Mouse (Mus musculus) heart, adult 8-10 months (tissue): ENCODE measurements at regions not wholly inside any gene's neighbourhood (a gene's known extent, or its start where the extent isn't known, plus 50 kb on each side); places are given as distances from the start of the nearest gene placed in this dataset.

ENCODE experiments used
- DNase-seq: peaks from one replicate; pipeline ENCODE4 v3.0.0; 2022; ENCODE audit warnings: low spot score

DNA sequence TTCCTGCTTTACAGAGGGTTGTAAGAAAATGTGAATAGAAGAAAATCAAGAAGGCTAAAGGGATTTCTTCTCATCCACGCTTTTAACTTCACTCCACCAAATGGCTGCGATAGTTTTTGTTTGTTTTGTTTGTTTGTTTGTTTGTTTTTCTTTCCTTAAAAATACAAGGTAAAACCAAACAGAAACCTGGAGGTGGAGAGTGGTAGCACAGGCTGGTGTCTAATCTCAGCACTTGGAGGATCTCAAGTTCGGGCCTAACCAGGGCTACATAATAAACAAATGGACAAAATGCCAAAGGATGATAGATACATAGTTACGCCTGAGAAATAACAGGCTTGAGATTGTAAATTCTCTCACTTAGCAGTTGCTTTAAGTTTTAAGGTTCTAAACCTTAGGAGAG is 50.8 kb upstream of the Mboat1 start:
- no peak for DNase-seq

DNA sequence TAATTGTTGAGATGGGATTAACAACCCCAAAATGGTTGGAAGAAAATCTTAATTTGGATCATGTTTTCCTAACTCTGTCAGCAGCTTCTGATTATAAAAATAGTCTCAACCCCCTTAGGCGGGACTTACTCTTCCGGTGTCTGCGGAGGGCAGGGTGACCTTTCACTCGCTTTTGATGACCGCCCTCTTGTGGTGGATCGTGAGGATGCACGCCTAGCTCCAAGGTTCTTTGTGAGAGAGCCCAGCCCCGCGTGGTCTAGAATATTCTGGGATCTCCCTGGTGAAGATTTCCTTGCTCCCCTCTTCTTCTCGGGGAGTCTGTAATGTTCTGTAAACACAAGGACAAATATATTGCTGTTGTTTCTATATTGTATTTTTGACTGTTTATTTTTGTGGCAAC is 51.3 kb upstream of the Mboat1 start:
- DNase-seq = peak; percentile 87

- DNase-seq = no peak
These were observed 51.9 kb upstream of the Mboat1 start for GRCm38 (mm10) chr13:30084386-30084785.

DNA sequence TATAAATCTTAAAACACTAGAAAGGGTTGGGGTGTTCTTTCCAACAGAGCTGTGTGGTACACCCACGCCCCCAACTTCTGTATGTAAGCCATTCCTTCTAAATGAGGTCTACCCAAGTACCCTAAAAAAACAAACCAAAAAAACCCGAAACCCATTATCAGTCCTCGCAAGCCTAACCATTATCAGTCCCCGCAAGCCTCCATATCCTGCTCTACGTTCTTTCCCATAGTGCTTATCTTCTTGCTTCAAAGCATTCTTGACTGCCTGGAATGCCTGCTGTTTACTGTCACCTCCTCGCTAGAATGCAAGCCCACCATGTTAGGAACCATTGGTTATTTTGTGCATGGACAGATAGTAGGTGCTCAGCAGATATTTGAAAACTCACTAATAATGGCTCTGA is 52.3 kb upstream of the Mboat1 start:
- DNase-seq = no peak

DNA sequence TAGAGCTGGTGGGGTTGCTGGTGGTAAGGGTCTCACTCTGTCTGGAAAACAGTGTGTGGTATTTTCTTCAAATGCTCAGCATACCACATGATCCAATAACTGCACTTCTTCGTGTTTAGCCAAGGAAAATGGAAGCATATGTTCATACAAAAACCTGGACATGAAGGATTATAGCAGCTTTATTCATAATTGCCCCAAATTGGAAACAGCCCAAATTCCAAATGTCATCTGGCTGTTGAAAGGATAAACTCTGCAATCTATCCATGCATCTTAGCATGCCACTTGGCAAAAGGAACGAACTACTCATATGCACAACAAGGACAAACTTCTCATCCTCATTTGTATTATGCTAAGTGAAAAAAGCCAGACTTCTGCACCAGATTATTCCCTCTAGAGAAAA is 53.5 kb upstream of the Mboat1 start:
- no peak for DNase-seq

DNA sequence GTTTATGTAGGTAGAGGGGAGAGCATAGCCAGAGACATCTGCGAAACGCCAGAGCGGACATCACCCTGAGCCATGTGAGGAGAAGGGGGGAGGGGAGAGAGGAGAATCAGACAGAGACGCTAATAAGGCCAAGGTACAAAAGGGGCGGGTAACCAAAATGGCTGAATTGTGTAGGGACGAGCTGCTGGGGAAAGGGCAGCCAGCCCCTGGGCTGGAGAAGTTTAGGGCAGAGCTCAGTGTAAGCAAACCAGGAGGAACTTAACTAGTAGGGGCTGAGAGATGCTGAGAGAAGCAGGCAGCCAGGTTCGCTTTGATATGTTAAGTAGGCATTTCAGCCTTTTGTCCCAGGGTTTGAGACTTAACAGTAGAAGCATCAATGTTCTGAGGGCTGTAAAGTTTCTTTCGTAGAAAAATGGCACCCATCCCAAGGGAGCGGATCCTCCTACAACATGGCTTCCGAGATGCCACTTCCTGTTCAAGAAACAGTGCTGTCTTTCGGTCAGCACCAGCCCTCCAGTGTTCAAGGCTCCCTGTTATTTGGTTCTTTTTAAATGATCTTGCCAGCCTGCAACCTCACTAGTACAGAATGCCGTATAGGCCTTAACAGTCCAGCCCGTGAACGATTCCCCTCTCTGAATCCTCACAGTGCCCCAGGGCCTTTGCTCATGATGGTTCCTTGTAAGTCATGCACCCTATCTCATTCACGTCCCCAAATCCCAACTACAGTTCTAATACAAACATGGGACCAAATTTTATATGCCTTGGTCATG is 55.4 kb upstream of the Mboat1 start:
- DNase-seq = no peak

GRCm38 (mm10) chr13:30074517-30075064 is 61.7 kb upstream of the Mboat1 start:
- no peak for DNase-seq

GRCm38 (mm10) chr13:30074069-30074468 is 62.2 kb upstream of the Mboat1 start:
- no peak for DNase-seq

- no peak for DNase-seq
These were observed 66.9 kb upstream of the Mboat1 start for GRCm38 (mm10) chr13:30069397-30069796.

GRCm38 (mm10) chr13:30067581-30068375 is 68.5 kb upstream of the Mboat1 start:
- DNase-seq = no peak

DNA sequence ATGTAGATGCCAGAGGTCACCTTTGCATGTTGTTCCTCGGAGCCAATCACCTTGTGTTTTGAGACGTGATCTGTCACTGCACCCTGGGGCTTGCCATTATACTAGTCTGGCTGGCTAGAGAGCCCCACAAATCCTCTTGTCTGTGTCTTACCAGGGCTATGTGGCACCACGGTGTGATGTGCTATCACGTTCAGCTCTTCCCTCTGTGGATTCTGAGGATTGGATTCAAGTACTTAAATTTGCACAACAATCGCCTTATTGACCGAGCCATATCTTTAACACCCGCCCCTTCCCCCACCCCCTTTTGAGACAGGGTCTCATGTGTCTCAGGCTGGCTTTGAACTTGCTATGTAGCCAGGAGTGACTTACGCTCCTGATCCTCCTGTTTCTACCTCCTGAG is 70.8 kb upstream of the Mboat1 start:
- no peak for DNase-seq

DNA sequence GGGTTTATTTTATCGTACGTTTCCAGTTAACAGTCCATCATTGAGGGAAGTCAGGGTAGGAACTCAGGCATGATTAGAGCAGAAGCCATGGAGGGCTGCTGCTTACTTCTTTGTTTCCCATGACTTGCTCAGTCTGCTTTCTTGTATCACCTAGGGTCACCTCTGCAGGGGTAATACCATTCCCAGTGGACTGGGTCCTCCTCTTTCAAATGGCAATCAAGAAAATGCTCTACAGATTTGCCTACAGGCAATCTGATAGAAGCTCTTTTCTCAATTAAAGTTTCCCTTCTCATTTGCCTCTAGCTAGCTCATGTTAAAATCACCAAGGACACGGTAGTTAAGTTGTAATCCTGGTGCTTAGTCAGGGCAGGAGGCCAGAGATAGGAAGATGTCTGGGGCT is 72.5 kb upstream of the Mboat1 start:
- no peak for DNase-seq

DNA sequence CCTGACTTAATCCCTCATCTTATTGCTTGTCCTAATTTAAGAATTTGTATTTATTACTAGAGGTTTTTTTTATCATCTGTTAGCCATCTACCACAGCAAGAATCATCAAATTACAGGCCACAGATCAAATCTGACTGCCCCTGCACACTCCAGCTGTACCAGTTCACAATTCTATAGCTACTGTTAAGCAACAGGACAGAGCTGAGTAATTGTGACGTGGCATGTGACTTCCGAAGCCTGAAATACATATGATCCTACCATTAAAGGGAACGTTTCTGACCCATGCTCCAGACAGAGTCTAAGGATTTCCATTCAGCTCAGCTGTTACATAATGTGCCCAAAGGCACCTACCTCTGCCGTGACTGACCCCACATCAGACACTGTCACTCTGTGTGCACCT is 74.0 kb upstream of the Mboat1 start:
- no peak for DNase-seq

DNA sequence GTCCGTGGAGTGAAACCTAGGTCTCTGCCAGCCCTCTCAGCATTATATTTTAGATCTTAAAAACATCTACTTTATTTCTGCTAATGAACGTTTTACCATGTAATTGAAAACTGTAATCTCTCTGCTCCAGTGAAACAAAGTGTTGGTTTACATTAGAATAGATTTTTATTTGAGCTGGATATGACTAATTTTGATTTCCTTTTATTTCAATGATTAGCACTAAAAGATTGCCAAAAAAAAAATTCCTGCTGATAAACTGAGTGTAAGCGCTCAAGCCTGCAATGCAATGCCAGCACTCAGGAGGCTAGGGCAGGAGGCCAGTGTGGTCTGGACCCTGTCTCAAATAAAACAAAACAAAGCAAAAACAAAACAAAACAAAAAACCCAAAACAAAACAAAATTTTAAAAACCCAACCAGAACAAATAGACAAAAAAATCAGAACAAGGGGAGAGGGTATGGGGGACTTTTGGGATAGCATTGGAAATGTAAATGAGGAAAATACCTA is 69.3 kb upstream of the E2f3 start:
- no peak for DNase-seq

DNA sequence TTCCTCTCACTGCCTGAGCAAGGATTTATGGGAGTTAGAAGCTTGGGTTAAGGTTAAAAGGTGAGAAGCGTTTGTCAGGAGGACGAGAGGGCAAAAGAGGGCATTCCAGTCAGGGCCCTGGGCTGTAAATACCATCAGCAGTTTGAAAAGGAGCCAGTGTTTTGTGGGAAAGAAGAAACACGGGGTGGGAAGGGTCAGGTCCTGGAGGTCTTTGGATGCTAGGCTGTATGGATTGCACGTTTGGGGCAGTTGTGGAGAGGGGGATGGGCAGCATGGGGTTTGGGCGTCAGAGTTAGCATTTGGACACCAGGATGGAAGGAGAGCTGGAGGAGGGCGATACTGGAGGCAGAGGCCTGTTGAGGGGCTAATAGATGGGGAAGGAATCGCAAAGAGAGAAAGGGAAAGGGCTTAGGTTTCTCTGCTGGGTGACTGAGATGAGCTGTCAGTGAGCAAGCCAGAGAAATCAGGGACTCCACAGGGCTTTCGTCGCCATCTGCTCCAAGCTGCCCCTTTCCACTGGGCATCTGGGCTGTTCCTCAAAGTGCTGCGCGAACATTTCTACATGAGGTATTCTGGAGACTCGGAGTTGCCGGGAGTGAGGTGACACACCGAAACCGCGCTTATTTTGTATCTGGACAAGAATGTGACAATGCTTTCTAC is 66.2 kb upstream of the E2f3 start:
- DNase-seq = no peak

DNA sequence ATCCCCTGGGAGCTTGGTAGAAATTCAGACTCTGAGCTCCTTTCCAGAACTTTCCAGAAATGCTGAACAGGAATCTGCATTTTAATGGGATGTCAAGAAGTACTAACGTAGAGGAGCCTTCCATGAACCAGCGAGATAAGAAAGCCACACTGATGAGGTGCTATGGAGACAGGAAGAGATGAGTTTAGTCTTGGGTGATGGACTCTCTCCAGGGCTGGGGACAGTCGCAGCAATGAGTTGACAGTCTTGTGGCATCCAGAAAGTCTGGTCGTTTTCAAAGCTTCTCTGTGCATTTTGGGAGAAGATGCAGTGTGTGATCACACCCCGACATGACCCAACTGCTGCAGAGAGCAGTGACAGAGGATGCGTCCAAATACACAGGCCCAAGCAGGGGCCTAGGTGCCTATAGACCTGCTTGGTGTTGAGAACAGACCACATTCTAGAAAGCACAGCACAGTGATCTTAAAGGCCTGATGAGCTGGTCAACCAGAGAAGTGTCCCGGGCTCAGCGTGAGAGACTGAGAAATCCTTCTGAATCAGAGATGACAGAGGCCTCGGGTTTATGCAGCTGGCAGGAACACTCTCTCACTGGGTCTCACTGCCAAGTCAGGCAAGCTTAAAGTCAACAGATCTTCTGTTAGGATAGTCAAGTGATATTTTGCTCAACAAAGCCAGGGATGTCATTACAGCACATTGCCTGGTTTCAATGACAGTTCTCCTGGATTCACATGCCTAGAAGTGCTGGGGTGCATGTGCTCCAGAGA is 65.1 kb upstream of the E2f3 start:
- no peak for DNase-seq

DNA sequence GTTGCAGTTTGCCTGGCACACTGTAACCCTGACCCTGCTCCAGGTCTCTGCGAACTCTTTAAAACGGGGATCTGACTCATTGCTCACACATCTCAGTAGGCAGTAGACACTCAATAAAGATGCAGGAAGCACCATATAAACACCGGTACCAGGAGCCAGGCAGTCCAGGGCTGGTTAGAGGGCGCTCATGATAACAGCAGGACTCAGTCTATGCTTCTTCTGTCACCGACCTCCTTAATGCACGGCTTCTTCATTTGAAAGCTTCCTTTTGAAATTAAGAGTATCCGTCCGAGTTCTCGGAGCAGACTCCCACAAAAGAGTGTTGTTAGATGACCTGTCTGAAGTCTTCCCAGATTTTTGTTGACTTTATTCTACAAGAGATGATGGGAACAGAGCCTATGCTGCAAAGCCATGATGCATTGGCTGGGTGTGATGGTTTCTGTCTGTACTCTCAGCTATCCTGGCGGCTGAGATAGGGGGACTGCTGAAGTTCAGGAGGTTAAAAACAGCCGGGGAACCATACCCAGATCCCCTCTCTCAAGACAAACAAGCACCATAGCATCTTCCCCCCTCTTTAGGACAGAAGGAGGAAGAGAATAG is 62.5 kb upstream of the E2f3 start:
- no peak for DNase-seq

DNA sequence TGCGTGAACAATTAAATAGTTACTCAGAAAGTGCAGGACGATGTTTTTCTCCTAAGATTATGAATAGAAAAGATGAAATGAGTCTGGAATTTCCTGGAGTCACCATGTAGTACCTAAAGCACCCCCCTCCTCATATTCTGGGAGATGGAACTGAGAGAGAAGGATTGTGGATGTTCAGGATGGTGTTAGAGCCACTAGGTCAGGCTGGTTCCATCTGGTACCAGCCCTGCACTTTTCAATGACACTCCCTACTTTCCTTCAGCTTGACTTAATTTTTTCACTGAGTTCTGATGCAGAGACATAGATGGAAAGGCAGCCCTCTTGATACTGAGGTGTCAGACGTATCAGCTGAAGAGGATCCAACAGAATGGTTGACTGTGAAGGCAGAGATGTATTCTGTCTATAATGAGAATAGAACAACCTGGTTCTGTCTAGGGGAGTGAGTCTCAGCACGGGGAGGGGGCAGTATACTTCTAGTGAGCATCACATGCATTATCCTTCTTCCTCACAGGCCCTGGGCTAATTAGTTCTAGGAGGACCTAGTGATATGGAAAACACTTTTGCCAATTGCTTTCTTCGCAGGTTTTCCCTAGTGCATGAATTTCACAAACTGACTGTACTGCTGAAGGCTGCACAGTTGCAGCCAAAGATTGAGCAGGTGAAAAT is 60.8 kb upstream of the E2f3 start:
- no peak for DNase-seq

- no peak for DNase-seq
These were observed 60.2 kb upstream of the E2f3 start for GRCm38 (mm10) chr13:30046061-30046460.

GRCm38 (mm10) chr13:30045225-30045624 is 59.4 kb upstream of the E2f3 start:
- DNase-seq = no peak

- DNase-seq = no peak
These were observed 58.9 kb upstream of the E2f3 start for GRCm38 (mm10) chr13:30044790-30045189.
